Mouse (Mus musculus): ENCODE measurements around the gene Bloc1s2.

GRCm38 (mm10) chr19:44110356-44110755, 35.9 kb downstream of the Bloc1s2 start:
- no peak; the same call in 1 of the 2 replicates for TF ChIP-seq EP300 (IDR thresholded peaks at IDR 0.05; ENCODE audit: low read depth)
- TF ChIP-seq CTCF (IDR thresholded peaks at IDR 0.05; ENCODE audit: low read depth): no peak
